Mouse (Mus musculus) CH12.LX (cell line): ENCODE data around the gene Trim15.

Experiments
- CTCF ChIP-seq, 2 experiments: IDR thresholded peaks in 1 of 2; conservative IDR thresholded peaks in 1 of 2; 2 replicates each; pipeline ENCODE4 v1.5.1; 2011 to 2012; ENCODE audit warnings: low read depth in 2 of 2, low read length in 2 of 2, improper control_type of control experiment in 1 of 2, inconsistent platforms in 1 of 2, mild to moderate bottlenecking in 1 of 2, moderate library complexity in 1 of 2
- HCFC1 ChIP-seq: IDR thresholded peaks from 2 replicates; pipeline ENCODE4 v1.6.1; 2012; ENCODE audit warnings: low read depth, mild to moderate bottlenecking, inconsistent platforms, low read length, improper control_type of control experiment

DNA sequence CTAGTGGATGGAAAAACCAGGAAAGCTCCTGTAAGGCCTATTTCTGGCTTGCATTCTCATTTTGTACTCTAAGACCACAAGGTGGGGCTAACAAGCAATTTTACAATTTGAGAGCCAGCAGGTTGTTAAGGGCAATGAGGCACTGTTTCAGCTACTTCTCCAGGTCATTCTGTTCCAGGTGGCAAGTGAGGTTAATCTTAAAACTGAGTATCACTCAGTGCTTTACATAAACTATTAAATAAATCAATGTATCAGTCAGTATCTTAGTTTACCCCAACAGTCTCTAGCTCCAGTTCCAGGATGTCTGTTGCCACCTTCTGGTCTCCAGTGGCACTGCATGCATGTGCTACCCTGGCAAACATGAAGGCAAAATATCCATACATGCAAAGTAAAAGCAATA is 43.0 kb downstream of the Trim15 start:
- TF ChIP-seq HCFC1 (no peak), CTCF (conservative IDR thresholded peaks at IDR 0.05 in 1 of 2, IDR thresholded peaks at IDR 0.05 in 1 of 2; ENCODE audit: low read depth in 2 of 2, low read length in 2 of 2) (peak; percentile 46 to 65; a peak in 3 of 4 replicates)
